Mouse (Mus musculus): ENCODE data around the gene Macf1.

- TF ChIP-seq CTCF (IDR thresholded peaks at IDR 0.05; ENCODE audit: low read depth) (no peak), EP300 (optimal IDR thresholded peaks at IDR 0.05) (no peak)
Observed at GRCm38 (mm10) chr4:123412981-123413380, 271.2 kb downstream of the Macf1 start.

Measured in stomach, postnatal 0 days (tissue).